In genomic region chr17:33924577-33925283, GRCm38 (mm10) we compare ENCODE assay signal across 8 mouse cellular contexts. TPM values are rescaled to one million over a fixed set of nuclear protein-coding genes. Genes with fewer than 3 reads are reported as not detected.
DNase-seq lines count a peak whose midpoint lies in the region; ATAC-seq and TF ChIP-seq lines count a peak whose summit lies in the region.

No protein-coding gene starts in this region.

- peak; percentile 29 for TF ChIP-seq CTCF in left cerebral cortex, adult 2 months (IDR thresholded peaks at IDR 0.05)

- no peaks in the 10 kb centered on the region for H3K27me3 ChIP-seq in splenic B cell, adult 2 months (ENCODE audit: control insufficient read depth, insufficient read depth, low read length, poor library complexity, severe bottlenecking)

- no peak for ATAC-seq in monocyte, adult 5-6 weeks (replicated peaks; ENCODE audit: insufficient number of reproducible peaks, low FRiP score, low TSS enrichment, poor library complexity, severe bottlenecking)

- intact Hi-C loops in left cerebral cortex, adult 2 months (cut with DNase I), result loop anchor here (10.0 kb wide), 1 partner anchor 1540 kb away; the partner anchor contains the start of gene Wiz
- intact Hi-C loops in left cerebral cortex, postnatal 36 days (cut with DNase I), result no loop called here
- intact Hi-C loops in left cerebral cortex, postnatal 25 days (cut with DNase I), result no loop called here

- peak; percentile 33 to 64 for DNase-seq in adrenal gland, adult (ENCODE audit: inconsistent age in 2 of 2, low spot score in 1 of 2)
- DNase-seq in adrenal gland, adult 2 months, result no peak
- DNase-seq in left cerebral cortex, adult 2 months (ENCODE audit: extremely low spot score in 1 of 2, low spot score in 2 of 2), result no peak
- DNase-seq in left cerebral cortex, postnatal 36 days (ENCODE audit: low spot score in 2 of 2), result no peak
- peak; percentile 35 to 75 for DNase-seq in kidney, postnatal 36 days
- DNase-seq in splenic B cell, adult 2 months (ENCODE audit: low read depth, low spot score), result peak; percentile 72
- no peak for DNase-seq in left cerebral cortex, postnatal 25 days (ENCODE audit: low spot score in 2 of 2)

- H3K4me3 ChIP-seq in left cerebral cortex, adult 2 months, result no peak overlapping the region

- no peak overlapping the region for H3K27ac ChIP-seq in left cerebral cortex, adult 2 months

- peaks cover 29% of the 10 kb centered on the region for H3K36me3 ChIP-seq in splenic B cell, adult 2 months (ENCODE audit: control insufficient read depth, insufficient read depth, low read length, poor library complexity, severe bottlenecking)

RNA-seq across cellular contexts. Expression of gene Rgl2, which starts 4.6 kb away (rescaled TPM):
- 10 to 100 TPM; 44.2 to 44.4 TPM for total RNA-seq in adrenal gland, adult 2 months (2021)
- polyA plus RNA-seq in adrenal gland, adult 2 months (2012; rRNA removed), result 237 and 298 TPM in 2 replicates
- total RNA-seq in left cerebral cortex, adult 2 months (2021), result 10 to 100 TPM; 63.4 to 74.3 TPM
- 10 to 100 TPM; 46.9 to 71.0 TPM for total RNA-seq in left cerebral cortex, postnatal 36 days (2021)
- 10 to 100 TPM; 55.2 to 66.8 TPM for total RNA-seq in left cerebral cortex, postnatal 25 days (2021)
- total RNA-seq in monocyte, adult 5-6 weeks (2017), result 43.6 to 72.8 TPM (median 71.4 TPM) in 3 replicates

RNA-seq across cellular contexts. Expression of gene Zbtb22, which starts 9.0 kb away (rescaled TPM):
- 10 to 100 TPM; 26.1 to 38.3 TPM for total RNA-seq in adrenal gland, adult 2 months (2021)
- polyA plus RNA-seq in adrenal gland, adult 2 months (2012; rRNA removed), result 52.1 and 57.1 TPM in 2 replicates
- total RNA-seq in left cerebral cortex, adult 2 months (2021), result 10 to 100 TPM; 35.8 to 36.0 TPM
- 10 to 100 TPM; 29.4 to 40.1 TPM for total RNA-seq in left cerebral cortex, postnatal 36 days (2021)
- 10 to 100 TPM; 28.1 to 32.1 TPM for total RNA-seq in left cerebral cortex, postnatal 25 days (2021)
- 21.8 to 32.2 TPM (median 31.5 TPM) in 3 replicates for total RNA-seq in monocyte, adult 5-6 weeks (2017)

RNA-seq across cellular contexts. Expression of gene Tapbp, which starts 9.0 kb away (rescaled TPM):
- total RNA-seq in adrenal gland, adult 2 months (2021), result 100 to 1,000 TPM; 151 to 171 TPM
- polyA plus RNA-seq in adrenal gland, adult 2 months (2012; rRNA removed), result 244 and 245 TPM in 2 replicates
- 10 to 100 TPM; 41.3 to 44.2 TPM for total RNA-seq in left cerebral cortex, adult 2 months (2021)
- total RNA-seq in left cerebral cortex, postnatal 36 days (2021), result 10 to 100 TPM; 35.0 to 38.3 TPM
- total RNA-seq in left cerebral cortex, postnatal 25 days (2021), result 10 to 100 TPM; 32.7 to 37.7 TPM
- 129 to 172 TPM (median 140 TPM) in 3 replicates for total RNA-seq in monocyte, adult 5-6 weeks (2017)

RNA-seq across cellular contexts. Expression of gene Pfdn6, which starts 15.4 kb away (rescaled TPM):
- 100 to 1,000 TPM in 1 of 2 experiments, 10 to 100 TPM in 1; 69.7 to 100 TPM for total RNA-seq in adrenal gland, adult 2 months (2021)
- 5.0 and 6.8 TPM in 2 replicates for polyA plus RNA-seq in adrenal gland, adult 2 months (2012; rRNA removed)
- total RNA-seq in left cerebral cortex, adult 2 months (2021), result 10 to 100 TPM; 93.0 to 97.6 TPM
- total RNA-seq in left cerebral cortex, postnatal 36 days (2021), result 10 to 100 TPM; 96.1 to 98.3 TPM
- total RNA-seq in left cerebral cortex, postnatal 25 days (2021), result 100 to 1,000 TPM in 1 of 2 experiments, 10 to 100 TPM in 1; 89.7 to 104 TPM
- 88.1 to 107 TPM (median 98.7 TPM) in 3 replicates for total RNA-seq in monocyte, adult 5-6 weeks (2017)

RNA-seq across cellular contexts. Expression of gene Daxx, which starts 15.5 kb away (rescaled TPM):
- total RNA-seq in adrenal gland, adult 2 months (2021), result 10 to 100 TPM; 29.0 to 30.3 TPM
- polyA plus RNA-seq in adrenal gland, adult 2 months (2012; rRNA removed), result 54.7 and 65.7 TPM in 2 replicates
- 10 to 100 TPM; 25.5 to 27.7 TPM for total RNA-seq in left cerebral cortex, adult 2 months (2021)
- total RNA-seq in left cerebral cortex, postnatal 36 days (2021), result 10 to 100 TPM; 29.9 to 32.9 TPM
- 10 to 100 TPM; 26.0 to 26.2 TPM for total RNA-seq in left cerebral cortex, postnatal 25 days (2021)
- 38.2 to 72.8 TPM (median 49.3 TPM) in 3 replicates for total RNA-seq in monocyte, adult 5-6 weeks (2017)

Comparison
In these comparisons a context has a peak if more than half of its experiments do, and no peak if none do; other contexts are left out.
1. DNase-seq: peak in adrenal gland, adult (2 of 2), kidney, postnatal 36 days (2 of 2) and splenic B cell, adult 2 months (single experiment); none in adrenal gland, adult 2 months (single experiment), left cerebral cortex, adult 2 months (0 of 2), left cerebral cortex, postnatal 36 days (0 of 2) and left cerebral cortex, postnatal 25 days (0 of 2).